Mouse (Mus musculus) ovary, postnatal 10 days (tissue): ENCODE results near the gene Unc5b.

Source experiments
- DNase-seq: peaks from one replicate; pipeline ENCODE4 v3.0.0; 2022; ENCODE audit warnings: low spot score

Unc5b gene

DNA sequence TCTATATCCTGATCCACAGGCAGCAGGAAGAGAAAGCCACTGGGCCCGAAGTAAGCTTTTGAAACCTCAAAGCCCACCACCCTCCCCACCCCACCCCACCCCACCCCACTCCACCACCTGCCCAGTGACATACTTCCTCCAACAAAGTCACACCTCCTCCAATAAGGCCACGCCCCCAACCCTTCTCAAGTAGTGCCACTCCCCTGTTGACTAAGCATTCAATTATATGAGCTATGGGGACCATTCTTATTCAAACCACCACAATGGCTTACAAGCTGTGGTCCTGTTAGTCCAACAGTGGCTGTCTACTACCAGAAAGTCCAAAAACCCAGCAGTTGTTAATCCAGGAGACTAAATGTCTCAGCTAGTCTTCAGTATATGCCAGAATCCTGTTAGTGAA, 112.9 kb downstream of the Unc5b start:
- no peak for DNase-seq

DNA sequence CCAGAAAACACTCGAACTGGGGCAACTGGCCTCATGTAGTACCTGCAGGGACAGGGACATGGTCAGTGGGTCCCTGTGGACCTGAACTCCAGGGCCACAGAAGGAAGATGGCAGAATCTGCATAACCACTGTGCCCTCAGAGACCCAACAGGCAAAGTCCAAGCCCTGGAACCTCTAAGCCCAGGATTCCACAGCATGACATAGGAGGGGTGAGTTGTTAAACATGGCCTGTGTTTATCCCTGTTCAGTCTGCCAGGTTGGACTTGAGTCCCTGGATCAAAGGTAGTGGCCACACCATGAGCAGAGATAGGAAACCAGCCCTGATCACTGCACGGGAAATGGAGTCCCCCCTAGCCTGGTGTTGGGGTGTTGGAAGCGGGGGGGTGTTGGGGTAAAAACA, 114.9 kb downstream of the Unc5b start:
- no peak for DNase-seq
